ENCODE assay signal across 15 mouse cellular contexts in the genomic region with DNA sequence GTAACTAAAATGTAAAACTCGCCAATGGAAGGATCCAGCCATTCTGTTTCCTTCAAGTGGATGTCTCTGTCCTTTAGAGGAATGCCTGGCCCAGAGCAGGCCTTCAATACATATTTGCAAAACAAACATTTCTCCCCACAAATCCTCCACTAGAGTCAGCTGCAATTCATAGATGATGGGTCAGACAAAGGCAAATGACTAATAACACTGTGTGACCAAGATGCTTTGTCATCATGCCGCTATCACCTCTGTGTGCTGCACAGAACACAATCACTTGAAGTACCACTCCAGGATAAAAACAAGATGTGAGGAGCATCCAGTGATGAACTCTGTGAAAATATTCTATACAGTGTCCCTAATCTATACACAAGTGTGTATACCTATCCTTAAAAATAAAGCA. TPM values are rescaled to one million over a fixed set of nuclear protein-coding genes. Genes with fewer than 3 reads are reported as not detected.
"Had no signal": no experiment of that assay in that cellular context is flagged by ENCODE, and none has a peak within 500 bp of the region (broad histone marks: within the 10 kb centered on the region; RNA-seq: fewer than 3 reads in every experiment).

No protein-coding gene starts in this region.

- H3K27ac ChIP-seq: midbrain, embryonic 13.5 days; neural tube, embryonic 13.5 days; neural tube, embryonic 15.5 days; stomach, embryonic 15.5 days; stomach, postnatal 0 days had no signal

- H3K4me3 ChIP-seq: midbrain, embryonic 13.5 days; myocyte; neural tube, embryonic 13.5 days; neural tube, embryonic 15.5 days; stomach, embryonic 15.5 days had no signal

- DNase-seq: lung, adult 18-20 months; lung, embryonic 14.5 days; lung, postnatal 10 days; lung, postnatal 4 days; right cerebral cortex, postnatal 14 days; thymus, adult 2 months; thymus, postnatal 25 days; thymus, postnatal 4 days had no signal

RNA-seq across cellular contexts. Expression of a gene that starts 55.0 kb away (rescaled TPM):
- total RNA-seq: megakaryocyte-erythroid progenitor cell, adult 5-6 weeks had no signal
